Mouse (Mus musculus) testis, adult 2 months (tissue): Measurements from ENCODE around the gene Lzts2.

Experiments used
- CTCF ChIP-seq: fragments of 200-500 bp; IDR thresholded peaks from 2 replicates; pipeline ENCODE4 v1.5.1; 2012; ENCODE audit warnings: low read depth, mild to moderate bottlenecking, inconsistent platforms, low read length, moderate library complexity; ENCODE audit not compliant: control insufficient read depth, insufficient read depth, insufficient replicate concordance
- POLR2A ChIP-seq: fragments of 200-500 bp; IDR thresholded peaks from 2 replicates; pipeline ENCODE4 v1.6.1; 2012; ENCODE audit warnings: low read depth, mild to moderate bottlenecking, inconsistent platforms, low read length, moderate library complexity; ENCODE audit not compliant: control insufficient read depth

GRCm38 (mm10) chr19:45014335-45014971, at the start of gene Lzts2:
- TF ChIP-seq POLR2A: no peak
- no peak for TF ChIP-seq CTCF
